Mouse (Mus musculus): ENCODE results near the gene Tnfsf8. TPM values are rescaled to one million over a fixed set of nuclear protein-coding genes. Genes with fewer than 3 reads are reported as not detected.

Tnfsf8 gene
- polyA plus RNA-seq, 1 experiment from 2014 or later = not detected

- Histone ChIP-seq H3K4me3 (replicated peaks) (no peak overlapping the region), H3K9ac (no peak overlapping the region), H3K9me3 (replicated peaks) (no peaks in the 10 kb centered on the region), H3K4me2 (no peak overlapping the region), H3K36me3 (no peaks in the 10 kb centered on the region), H3K27me3 (no peaks in the 10 kb centered on the region), H3K4me1 (no peaks in the 10 kb centered on the region), H3K27ac (no peak overlapping the region)
- no peak for ATAC-seq (replicated peaks; ENCODE audit: low FRiP score)
- 79% methylated on average over 4 of the region's 4 CpGs for WGBS
Observed at GRCm38 (mm10) chr4:63823136-63823535, 38.0 kb downstream of the Tnfsf8 start.

GRCm38 (mm10) chr4:63817505-63817904 is 43.6 kb downstream of the Tnfsf8 start:
- no peaks in the 10 kb centered on the region for H3K27me3 ChIP-seq
- no peaks in the 10 kb centered on the region for H3K36me3 ChIP-seq
- no peak for ATAC-seq (replicated peaks; ENCODE audit: low FRiP score)
- H3K4me1 ChIP-seq = no peaks in the 10 kb centered on the region
- H3K9me3 ChIP-seq (replicated peaks) = no peaks in the 10 kb centered on the region
- no peak overlapping the region for H3K27ac ChIP-seq
- no peak overlapping the region for H3K9ac ChIP-seq
- H3K4me2 ChIP-seq = no peak overlapping the region
- no peak overlapping the region for H3K4me3 ChIP-seq (replicated peaks)

- Histone ChIP-seq H3K36me3 (no peaks in the 10 kb centered on the region), H3K9ac (no peak overlapping the region), H3K9me3 (replicated peaks) (no peaks in the 10 kb centered on the region), H3K4me1 (no peaks in the 10 kb centered on the region), H3K4me2 (no peak overlapping the region), H3K4me3 (replicated peaks) (no peak overlapping the region), H3K27ac (no peak overlapping the region), H3K27me3 (no peaks in the 10 kb centered on the region)
- ATAC-seq (replicated peaks; ENCODE audit: low FRiP score) = no peak
- 85% methylated on average over 2 of the region's 2 CpGs for WGBS
Observed at GRCm38 (mm10) chr4:63815668-63816067, 45.5 kb downstream of the Tnfsf8 start.

GRCm38 (mm10) chr4:63798083-63798482 is 63.1 kb downstream of the Tnfsf8 start:
- Histone ChIP-seq H3K4me1 (no peaks in the 10 kb centered on the region), H3K4me2 (no peak overlapping the region), H3K9me3 (replicated peaks) (no peaks in the 10 kb centered on the region), H3K4me3 (replicated peaks) (no peak overlapping the region), H3K27ac (no peak overlapping the region), H3K27me3 (no peaks in the 10 kb centered on the region), H3K9ac (no peak overlapping the region), H3K36me3 (no peaks in the 10 kb centered on the region)
- WGBS = 79% methylated on average over 1 of the region's 1 CpGs
- ATAC-seq (replicated peaks; ENCODE audit: low FRiP score) = no peak

- H3K4me3 ChIP-seq (replicated peaks) = no peak overlapping the region
- no peaks in the 10 kb centered on the region for H3K27me3 ChIP-seq
- ATAC-seq (replicated peaks; ENCODE audit: low FRiP score) = no peak
- no peaks in the 10 kb centered on the region for H3K4me1 ChIP-seq
- no peaks in the 10 kb centered on the region for H3K36me3 ChIP-seq
- no peak overlapping the region for H3K9ac ChIP-seq
- no peak overlapping the region for H3K4me2 ChIP-seq
- no peaks in the 10 kb centered on the region for H3K9me3 ChIP-seq (replicated peaks)
- no peak overlapping the region for H3K27ac ChIP-seq
- WGBS = 82% methylated on average over 1 of the region's 1 CpGs
Observed at GRCm38 (mm10) chr4:63796527-63796926, 64.6 kb downstream of the Tnfsf8 start.

GRCm38 (mm10) chr4:63792328-63792727 is 68.8 kb downstream of the Tnfsf8 start:
- Histone ChIP-seq H3K9ac (no peak overlapping the region), H3K4me3 (replicated peaks) (no peak overlapping the region), H3K36me3 (no peaks in the 10 kb centered on the region), H3K9me3 (replicated peaks) (no peaks in the 10 kb centered on the region), H3K27me3 (no peaks in the 10 kb centered on the region), H3K4me2 (no peak overlapping the region), H3K4me1 (no peaks in the 10 kb centered on the region), H3K27ac (no peak overlapping the region)
- WGBS = 95% methylated on average over 3 of the region's 3 CpGs
- ATAC-seq (replicated peaks; ENCODE audit: low FRiP score) = no peak

GRCm38 (mm10) chr4:63785466-63785865 is 75.7 kb downstream of the Tnfsf8 start:
- Histone ChIP-seq H3K27me3 (no peaks in the 10 kb centered on the region), H3K4me3 (replicated peaks) (no peak overlapping the region), H3K27ac (no peak overlapping the region), H3K9ac (no peak overlapping the region), H3K4me2 (no peak overlapping the region), H3K9me3 (replicated peaks) (no peaks in the 10 kb centered on the region), H3K36me3 (no peaks in the 10 kb centered on the region), H3K4me1 (peaks cover 3% of the 10 kb centered on the region; the same call in 1 of the 2 replicates)
- WGBS = 58% methylated on average over 2 of the region's 2 CpGs
- no peak for ATAC-seq (replicated peaks; ENCODE audit: low FRiP score)

GRCm38 (mm10) chr4:63783826-63784225 is 77.3 kb downstream of the Tnfsf8 start:
- Histone ChIP-seq H3K9ac (no peak overlapping the region), H3K4me2 (no peak overlapping the region), H3K27me3 (no peaks in the 10 kb centered on the region), H3K4me1 (peaks cover 3% of the 10 kb centered on the region; the same call in 1 of the 2 replicates), H3K27ac (peak overlapping the region; percentile 49), H3K36me3 (no peaks in the 10 kb centered on the region), H3K4me3 (replicated peaks) (no peak overlapping the region), H3K9me3 (replicated peaks) (no peaks in the 10 kb centered on the region)
- WGBS = 29% methylated on average over 5 of the region's 5 CpGs
- no peak for ATAC-seq (replicated peaks; ENCODE audit: low FRiP score)

- ATAC-seq (replicated peaks; ENCODE audit: low FRiP score) = 0 out of 2 replicates have a peak, but pooled peaks have one; percentile 29
- no peak overlapping the region for H3K9ac ChIP-seq
- peaks cover 3% of the 10 kb centered on the region; the same call in 1 of the 2 replicates for H3K4me1 ChIP-seq
- H3K9me3 ChIP-seq (replicated peaks) = no peaks in the 10 kb centered on the region
- no peak overlapping the region for H3K4me3 ChIP-seq (replicated peaks)
- 74% methylated on average over 7 of the region's 7 CpGs for WGBS
- peak overlapping the region; percentile 49 for H3K27ac ChIP-seq
- no peaks in the 10 kb centered on the region for H3K27me3 ChIP-seq
- no peaks in the 10 kb centered on the region for H3K36me3 ChIP-seq
- H3K4me2 ChIP-seq = no peak overlapping the region
Observed at GRCm38 (mm10) chr4:63782970-63783613, 78.1 kb downstream of the Tnfsf8 start.

Other genes starting within 250 kb of the Tnfsf8 start
- gene Tex48, start 238.9 kb downstream of the Tnfsf8 start, polyA plus RNA-seq (2015; fragmentation: Nextera tagmentation; extraction: Ambion mirVana) = not detected in 2 replicates
- not detected in 2 replicates for gene Gm11214, start 198.0 kb downstream of the Tnfsf8 start, polyA plus RNA-seq (2015; fragmentation: Nextera tagmentation; extraction: Ambion mirVana)
- 0.80 and 0.92 TPM in 2 replicates for gene Tnfsf15, start 116.2 kb downstream of the Tnfsf8 start, polyA plus RNA-seq (2015; fragmentation: Nextera tagmentation; extraction: Ambion mirVana)
- 19.6 and 22.9 TPM in 2 replicates for gene Tnc, start 185.7 kb upstream of the Tnfsf8 start, polyA plus RNA-seq (2015; fragmentation: Nextera tagmentation; extraction: Ambion mirVana)

Data from kidney, embryonic 15.5 days (tissue).